ENCODE assay signal across 28 mouse cellular contexts in genomic region chr15:95715941-95716340, GRCm38 (mm10).
"Had no signal": no experiment of that assay in that cellular context is flagged by ENCODE, and none has a peak within 500 bp of the region (broad histone marks: within the 10 kb centered on the region; RNA-seq: fewer than 3 reads in every experiment).

No protein-coding gene starts in this region.

- H3K9ac ChIP-seq: embryonic facial prominence, embryonic 12.5 days; embryonic facial prominence, embryonic 13.5 days; embryonic facial prominence, embryonic 15.5 days; forebrain, embryonic 12.5 days; forebrain, embryonic 13.5 days; forebrain, embryonic 15.5 days; forebrain, postnatal 0 days had no signal

- H3K36me3 ChIP-seq: embryonic facial prominence, embryonic 10.5 days; embryonic facial prominence, embryonic 12.5 days; embryonic facial prominence, embryonic 13.5 days; embryonic facial prominence, embryonic 15.5 days; forebrain, embryonic 10.5 days; forebrain, embryonic 12.5 days; forebrain, embryonic 15.5 days had no signal

- H3K27ac ChIP-seq: embryonic facial prominence, embryonic 10.5 days; embryonic facial prominence, embryonic 12.5 days; embryonic facial prominence, embryonic 13.5 days; embryonic facial prominence, embryonic 15.5 days; forebrain, embryonic 10.5 days; forebrain, embryonic 12.5 days; forebrain, embryonic 13.5 days; forebrain, embryonic 15.5 days; gastrocnemius, adult 2 months; heart, adult 2 months had no signal

- H3K4me2 ChIP-seq: embryonic facial prominence, embryonic 12.5 days; embryonic facial prominence, embryonic 13.5 days; embryonic facial prominence, embryonic 15.5 days; forebrain, embryonic 12.5 days; forebrain, embryonic 13.5 days; forebrain, embryonic 15.5 days had no signal

- DNase-seq: cerebellum, adult 2 months; cerebellum, adult 8-10 months; cerebellum, adult 9-10 months; cerebellum, adult 9-11 months; cerebellum, postnatal 10 days; cerebellum, postnatal 14 days; cerebellum, postnatal 25 days; cerebellum, postnatal 36 days; embryo, embryonic 11 days; forebrain, postnatal 0 days; gastrocnemius, adult 2 months; gastrocnemius, postnatal 10 days; gastrocnemius, postnatal 14 days; gastrocnemius, postnatal 25 days; gastrocnemius, postnatal 36 days; heart, adult 18-20 months; heart, adult 2 months had no signal

- ATAC-seq: forebrain, embryonic 13.5 days; forebrain, embryonic 14.5 days; forebrain, embryonic 15.5 days; forebrain, embryonic 16.5 days; forebrain, postnatal 0 days had no signal

- H3K27me3 ChIP-seq: embryonic facial prominence, embryonic 12.5 days; embryonic facial prominence, embryonic 13.5 days; embryonic facial prominence, embryonic 15.5 days; forebrain, embryonic 13.5 days; forebrain, embryonic 15.5 days had no signal

- H3K4me3 ChIP-seq: embryonic facial prominence, embryonic 10.5 days; embryonic facial prominence, embryonic 12.5 days; embryonic facial prominence, embryonic 13.5 days; embryonic facial prominence, embryonic 15.5 days; erythroblast, embryonic 14.5 days; forebrain, embryonic 10.5 days; forebrain, embryonic 12.5 days; forebrain, embryonic 13.5 days; forebrain, embryonic 15.5 days; gastrocnemius, adult 2 months; heart, adult 2 months had no signal

- H3K9me3 ChIP-seq: embryonic facial prominence, embryonic 10.5 days; embryonic facial prominence, embryonic 12.5 days; embryonic facial prominence, embryonic 15.5 days; forebrain, embryonic 13.5 days; forebrain, embryonic 15.5 days had no signal

- H3K4me1 ChIP-seq: embryonic facial prominence, embryonic 10.5 days; embryonic facial prominence, embryonic 12.5 days; embryonic facial prominence, embryonic 13.5 days; embryonic facial prominence, embryonic 15.5 days; forebrain, embryonic 10.5 days; forebrain, embryonic 12.5 days; forebrain, embryonic 13.5 days; forebrain, embryonic 15.5 days had no signal
